Mouse (Mus musculus) liver, embryonic 14.5 days (tissue): ENCODE measurements at regions not wholly inside any gene's neighbourhood (a gene's known extent, or its start where the extent isn't known, plus 50 kb on each side); places are given as distances from the start of the nearest gene placed in this dataset.

Source experiments
- ATAC-seq: fragments of 200-750 bp; cut with Nextera tagmentation; 2 replicates; pipeline ENCODE4 v1.8.0; 2017; ENCODE audit warnings: moderate number of reproducible peaks, mild to moderate bottlenecking, moderate library complexity; ENCODE audit not compliant: insufficient read depth
- DNase-seq, 3 experiments: peaks; one replicate each; pipeline ENCODE4 v3.0.0-alpha.2; 2012 to 2013; ENCODE audit warnings: low read depth in 3 of 3, low spot score in 3 of 3
- H3K27ac ChIP-seq: fragments of 300-500 bp; sonication (generic); 2 replicates; pipeline ENCODE4 v1.5.1; 2014; ENCODE audit warnings: moderate library complexity, mild to moderate bottlenecking, control low read depth, inconsistent platforms
- H3K27me3 ChIP-seq: fragments of 300-500 bp; sonication (generic); 2 replicates; pipeline ENCODE4 v1.6.1; 2014; ENCODE audit warnings: mild to moderate bottlenecking, low read length, moderate library complexity; ENCODE audit not compliant: control insufficient read depth, insufficient read depth
- H3K36me3 ChIP-seq: fragments of 300-500 bp; sonication (generic); replicated peaks from 2 replicates; pipeline ENCODE4 v1.6.1; 2014; ENCODE audit warnings: low read depth; ENCODE audit not compliant: control insufficient read depth, insufficient read depth
- H3K4me1 ChIP-seq, 2 experiments: fragments of 200-500 bp in 1 of 2; fragments of 300-500 bp in 1 of 2; sonication (generic) in 1 of 2; replicated peaks; 2 replicates each; pipeline ENCODE4 v1.6.1; 2012 to 2014; ENCODE audit warnings: antibody characterized with exemption in 1 of 2, inconsistent platforms in 1 of 2, low read length in 1 of 2; ENCODE audit not compliant: control insufficient read depth in 2 of 2, insufficient read depth in 2 of 2
- H3K4me2 ChIP-seq: fragments of 300-500 bp; sonication (generic); 2 replicates; pipeline ENCODE4 v1.6.1; 2014; ENCODE audit warnings: low read depth, mild to moderate bottlenecking, control low read depth, moderate library complexity
- H3K4me3 ChIP-seq, 2 experiments: fragments of 200-500 bp in 1 of 2; fragments of 300-500 bp in 1 of 2; sonication (generic) in 1 of 2; 2 replicates each; pipeline ENCODE4 v1.5.1; 2012 to 2014; ENCODE audit warnings: low read depth in 2 of 2, low read length in 2 of 2, mild to moderate bottlenecking in 2 of 2, control low read depth in 1 of 2, inconsistent platforms in 1 of 2, moderate library complexity in 1 of 2; ENCODE audit not compliant: insufficient read depth in 1 of 2
- H3K9ac ChIP-seq: fragments of 300-500 bp; sonication (generic); replicated peaks from 2 replicates; pipeline ENCODE4 v1.6.1; 2014; ENCODE audit warnings: mild to moderate bottlenecking, control low read depth, moderate library complexity
- H3K9me3 ChIP-seq: fragments of 300-500 bp; sonication (generic); 2 replicates; pipeline ENCODE4 v1.6.1; 2016; ENCODE audit warnings: low read length, mixed read lengths; ENCODE audit not compliant: control insufficient read depth
- CTCF ChIP-seq: IDR thresholded peaks from 2 replicates; pipeline ENCODE4 v1.5.1; 2016; ENCODE audit warnings: antibody characterized with exemption, low read depth, control low read depth
- EP300 ChIP-seq: IDR thresholded peaks from 2 replicates; pipeline ENCODE4 v1.6.1; 2016; ENCODE audit warnings: antibody characterized with exemption, low read depth
- WGBS: fragments of 180-500 bp; shearing (Covaris S2); extraction: QIAGEN DNeasy Blood & Tissue Kit; methylation state at CpG from one replicate; pipeline ENCODE4 v1.1.7; 2014; ENCODE audit not compliant: insufficient replicate concordance; 5-methylcytosine and 5-hydroxymethylcytosine counted together

GRCm38 (mm10) chr5:100991626-100992025, 146.1 kb downstream of the Gpat3 start:
- H3K9ac ChIP-seq, result no peak overlapping the region
- ATAC-seq, result no peak
- 15% methylated on average over 5 of the region's 5 CpGs for WGBS
- H3K27me3 ChIP-seq, result no peaks in the 10 kb centered on the region
- H3K36me3 ChIP-seq, result no peaks in the 10 kb centered on the region
- H3K4me1 ChIP-seq, result no peaks in the 10 kb centered on the region
- H3K27ac ChIP-seq, result no peak overlapping the region
- TF ChIP-seq EP300 (no peak), CTCF (peak; percentile 68)
- H3K9me3 ChIP-seq, result no peaks in the 10 kb centered on the region
- no peak overlapping the region for H3K4me2 ChIP-seq
- no peak overlapping the region for H3K4me3 ChIP-seq
- peak in 1 of 3 experiments; percentile 2 for DNase-seq

GRCm38 (mm10) chr5:100982573-100982936, 137.0 kb downstream of the Gpat3 start:
- H3K27me3 ChIP-seq, result no peaks in the 10 kb centered on the region
- H3K4me1 ChIP-seq, result no peaks in the 10 kb centered on the region
- no peak overlapping the region for H3K4me2 ChIP-seq
- no peak overlapping the region for H3K27ac ChIP-seq
- no peak for TF ChIP-seq EP300
- no peak for TF ChIP-seq CTCF
- ATAC-seq, result no peak
- no peak overlapping the region for H3K9ac ChIP-seq
- H3K4me3 ChIP-seq, result no peak overlapping the region
- no peak for DNase-seq
- H3K9me3 ChIP-seq, result no peaks in the 10 kb centered on the region
- H3K36me3 ChIP-seq, result no peaks in the 10 kb centered on the region
- 69% methylated on average over 10 of the region's 10 CpGs for WGBS

GRCm38 (mm10) chr5:100981849-100982572, 136.5 kb downstream of the Gpat3 start:
- no peak for ATAC-seq

GRCm38 (mm10) chr5:100976736-100977135, 131.2 kb downstream of the Gpat3 start:
- Histone ChIP-seq H3K4me1 (no peaks in the 10 kb centered on the region), H3K4me2 (no peak overlapping the region), H3K27me3 (no peaks in the 10 kb centered on the region), H3K27ac (no peak overlapping the region), H3K4me3 (no peak overlapping the region), H3K9me3 (no peaks in the 10 kb centered on the region), H3K9ac (no peak overlapping the region), H3K36me3 (no peaks in the 10 kb centered on the region)
- WGBS, result 54% methylated on average over 2 of the region's 2 CpGs
- no peak for ATAC-seq
- DNase-seq, result no peak
- no peak for TF ChIP-seq EP300
- TF ChIP-seq CTCF, result no peak

More at GRCm38 (mm10) chr5:100981849-100982572, 136.5 kb downstream of the Gpat3 start:
- H3K4me1 ChIP-seq, result no peaks in the 10 kb centered on the region
- no peaks in the 10 kb centered on the region for H3K27me3 ChIP-seq
- H3K4me3 ChIP-seq, result no peak overlapping the region
- no peak overlapping the region for H3K4me2 ChIP-seq
- TF ChIP-seq CTCF (no peak), EP300 (no peak)
- no peak overlapping the region for H3K27ac ChIP-seq
- no peaks in the 10 kb centered on the region for H3K9me3 ChIP-seq
- no peaks in the 10 kb centered on the region for H3K36me3 ChIP-seq
- DNase-seq, result no peak
- 75% methylated on average over 18 of the region's 18 CpGs for WGBS
- H3K9ac ChIP-seq, result no peak overlapping the region

- Histone ChIP-seq H3K9ac (no peak overlapping the region), H3K9me3 (no peaks in the 10 kb centered on the region), H3K4me1 (no peaks in the 10 kb centered on the region), H3K4me2 (no peak overlapping the region), H3K36me3 (no peaks in the 10 kb centered on the region), H3K4me3 (no peak overlapping the region), H3K27ac (no peak overlapping the region), H3K27me3 (no peaks in the 10 kb centered on the region)
- ATAC-seq (no peak), DNase-seq (no peak)
- TF ChIP-seq EP300 (no peak), CTCF (no peak)
- WGBS, result 60% methylated on average over 15 of the region's 15 CpGs
Observed at GRCm38 (mm10) chr5:100951210-100951609, 105.7 kb downstream of the Gpat3 start.
